Mouse (Mus musculus) stomach, postnatal 0 days (tissue): ENCODE measurements around the gene Rtca.

Experiments used
- CTCF ChIP-seq: IDR thresholded peaks from 2 replicates; pipeline ENCODE4 v1.5.1; 2016; ENCODE audit warnings: antibody characterized with exemption, low read depth, mild to moderate bottlenecking, moderate library complexity
- EP300 ChIP-seq: optimal IDR thresholded peaks from 2 replicates; pipeline ENCODE3; 2016; ENCODE audit warnings: antibody characterized with exemption

GRCm38 (mm10) chr3:116442788-116443187, 65.2 kb downstream of the Rtca start:
- TF ChIP-seq CTCF (no peak), EP300 (no peak)
